ENCODE assay signal across 9 mouse cellular contexts in the genomic region with DNA sequence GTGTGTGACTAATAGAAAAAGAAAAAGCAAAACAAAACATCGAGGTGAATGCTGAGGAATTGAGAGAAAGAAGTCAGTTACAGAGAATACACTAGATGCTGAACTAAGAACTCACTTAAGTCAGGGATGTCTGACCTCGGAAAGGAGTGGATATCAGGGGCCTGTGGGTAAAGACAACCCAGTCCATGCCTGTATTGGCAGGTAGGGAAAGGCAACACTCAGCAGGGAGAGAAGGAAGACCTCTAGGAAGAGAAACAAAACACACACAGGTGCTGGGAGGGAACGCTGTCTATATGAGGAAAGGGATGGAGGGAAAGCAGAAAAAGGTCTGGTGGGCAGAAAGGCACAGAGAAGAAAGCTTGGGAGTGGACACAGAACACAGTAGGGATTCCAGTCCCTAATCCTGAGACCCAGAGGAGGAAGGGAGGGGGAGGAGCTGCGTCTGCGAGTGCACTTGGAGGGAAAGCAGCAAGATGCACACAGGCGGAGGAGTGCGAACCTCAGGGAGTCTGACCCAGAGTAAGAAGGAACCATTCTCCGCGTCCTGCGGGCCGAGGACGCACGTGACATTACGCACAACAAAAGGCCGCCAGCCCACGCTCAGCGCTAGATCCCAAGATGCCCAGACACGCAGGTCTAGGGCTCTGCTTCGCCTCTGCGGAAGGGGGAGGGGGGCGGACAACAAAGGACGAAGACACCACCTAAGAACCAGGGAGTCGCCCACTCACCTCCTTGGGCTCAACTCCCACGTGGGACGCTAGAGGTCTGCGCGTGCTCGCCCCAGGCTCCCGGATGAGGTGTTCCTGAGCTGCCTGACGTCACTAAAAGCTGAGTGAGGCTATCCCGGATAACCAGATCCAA. TPM values are rescaled to one million over a fixed set of nuclear protein-coding genes. Genes with fewer than 3 reads are reported as not detected.
DNase-seq lines count a peak whose midpoint lies in the region; ATAC-seq lines count a peak whose summit lies in the region.
"Had no signal": no experiment of that assay in that cellular context is flagged by ENCODE, and none has a peak within 500 bp of the region (broad histone marks: within the 10 kb centered on the region; RNA-seq: fewer than 3 reads in every experiment).

TSS of gene Zscan18 (minus strand) at position 770 of the 861 bp plus-strand sequence.

- peak within 1 kb of the TSS; percentile 40 for H3K4me3 ChIP-seq in hindbrain, embryonic 12.5 days
- peak within 1 kb of the TSS; percentile 45 for H3K4me3 ChIP-seq in lung, embryonic 15.5 days

- peaks cover 12% of the 10 kb centered on the region for H3K9me3 ChIP-seq in hindbrain, embryonic 12.5 days (replicated peaks)
- no peaks in the 10 kb centered on the region for H3K9me3 ChIP-seq in lung, embryonic 15.5 days

- ATAC-seq in hindbrain, embryonic 12.5 days (ENCODE audit: low FRiP score) = peak; percentile 96
- peak; percentile 94 for ATAC-seq in lung, embryonic 15.5 days (ENCODE audit: borderline replicate concordance, extremely low read depth, low FRiP score, low TSS enrichment)
- ATAC-seq: Patski had no signal

- peak within 1 kb of the TSS; percentile 71 for H3K9ac ChIP-seq in hindbrain, embryonic 12.5 days
- H3K9ac ChIP-seq in lung, embryonic 15.5 days = peak within 1 kb of the TSS; percentile 46

- DNase-seq in Muller cell, postnatal 12 days (ENCODE audit: inconsistent ontology term) = peak; percentile 91
- DNase-seq in cerebellum, adult 9-11 months = peak; percentile 90
- peak; percentile 72 to 86 for DNase-seq in frontal cortex, postnatal 14 days (ENCODE audit: low spot score in 2 of 2)
- DNase-seq in layer of hippocampus, postnatal 10 days (ENCODE audit: low spot score in 2 of 2) = peak; percentile 73 to 80
- peak; percentile 65 for DNase-seq in ovary, adult 18-20 months (ENCODE audit: low spot score)
- peak; percentile 50 to 71 for DNase-seq in thymus, adult 18-20 months

- WGBS in hindbrain, embryonic 12.5 days = 6% methylated on average over 31 of the region's 31 CpGs
- WGBS in lung, embryonic 15.5 days = 5% methylated on average over 31 of the region's 31 CpGs

- H3K27me3 ChIP-seq in hindbrain, embryonic 12.5 days = no peaks in the 10 kb centered on the region
- H3K27me3 ChIP-seq in lung, embryonic 15.5 days = no peaks in the 10 kb centered on the region
- H3K27me3 ChIP-seq: Patski had no signal

- H3K4me2 ChIP-seq in hindbrain, embryonic 12.5 days (replicated peaks) = peak within 1 kb of the TSS; percentile 62
- peak within 1 kb of the TSS; percentile 84 for H3K4me2 ChIP-seq in lung, embryonic 15.5 days

- H3K4me1 ChIP-seq in hindbrain, embryonic 12.5 days = peaks cover 7% of the 10 kb centered on the region; the same call in 1 of the 2 replicates
- 0 out of 2 replicates have a peak, but pooled peaks cover 6% of the 10 kb centered on the region for H3K4me1 ChIP-seq in lung, embryonic 15.5 days

- H3K27ac ChIP-seq in hindbrain, embryonic 12.5 days = peak within 1 kb of the TSS; percentile 89
- peak within 1 kb of the TSS; percentile 48 for H3K27ac ChIP-seq in lung, embryonic 15.5 days

- H3K36me3 ChIP-seq in hindbrain, embryonic 12.5 days = peaks cover 20% of the 10 kb centered on the region
- H3K36me3 ChIP-seq in lung, embryonic 15.5 days = peaks cover 19% of the 10 kb centered on the region

RNA-seq across cellular contexts. Expression of gene Zscan18, which starts in this region (rescaled TPM):
- 17.7 and 18.9 TPM in 2 replicates for polyA plus RNA-seq in hindbrain, embryonic 12.5 days (2016; fragmentation: Nextera tagmentation; extraction: Ambion mirVana)
- 10 to 100 TPM; 19.9 to 25.0 TPM for total RNA-seq in layer of hippocampus, postnatal 10 days (2021)
- 6.0 and 6.6 TPM in 2 replicates for polyA plus RNA-seq in lung, embryonic 15.5 days (2015; fragmentation: Nextera tagmentation; extraction: Ambion mirVana)

Comparison
In these comparisons a context has a peak if more than half of its experiments do, and no peak if none do; other contexts are left out.
1. Peak in every context shown above with its lines: DNase-seq, ATAC-seq, H3K4me3 ChIP-seq and H3K27ac ChIP-seq.